Mouse (Mus musculus): ENCODE data around the gene Pik3ip1. TPM values are rescaled to one million over a fixed set of nuclear protein-coding genes. Genes with fewer than 3 reads are reported as not detected.
A peak's percentile ranks its signal among the peaks of the same experiment; 100 is the strongest.

The Pik3ip1 gene
- polyA plus RNA-seq, 2 experiments = 0.42 to 0.79 TPM

DNA sequence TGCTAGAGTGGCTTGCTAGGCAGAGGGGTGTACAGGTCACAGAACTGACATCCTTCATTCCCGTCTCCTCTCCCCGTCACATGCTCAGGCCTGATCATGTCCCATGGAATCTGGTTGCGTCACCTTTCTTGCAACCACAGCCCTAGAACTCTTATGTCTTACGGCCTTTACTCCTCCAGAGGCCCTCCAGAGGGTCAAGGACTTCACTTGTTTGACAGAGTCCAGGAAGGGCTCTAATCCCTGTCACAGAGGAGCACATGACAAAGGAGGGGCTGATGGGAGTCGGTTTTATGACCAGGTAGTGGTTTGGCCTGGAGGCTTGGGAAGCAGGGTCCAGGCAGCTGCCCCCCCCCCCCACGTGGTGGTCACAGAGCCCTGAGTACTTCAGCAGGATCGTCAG, 38.8 kb downstream of the Pik3ip1 start:
- TF ChIP-seq EP300 (IDR thresholded peaks at IDR 0.05; ENCODE audit: low read depth) (no peak), CTCF (IDR thresholded peaks at IDR 0.05; ENCODE audit: low read depth) (no peak)
- no peak overlapping the region for H3K27ac ChIP-seq
- no peak overlapping the region for H3K4me3 ChIP-seq (ENCODE audit: insufficient read depth in 1 of 2, low read depth in 2 of 2, low read length in 2 of 2)
- no peaks in the 10 kb centered on the region for H3K9me3 ChIP-seq (ENCODE audit: control insufficient read depth, low read length)
- no peak overlapping the region for H3K9ac ChIP-seq (replicated peaks)
- H3K27me3 ChIP-seq (ENCODE audit: control insufficient read depth, insufficient read depth, low read length) = no peaks in the 10 kb centered on the region
- no peak overlapping the region for H3K4me2 ChIP-seq (ENCODE audit: low read depth)
- ATAC-seq (ENCODE audit: insufficient read depth) (no peak), DNase-seq (ENCODE audit: low read depth in 3 of 3, low spot score in 3 of 3) (no peak)
- WGBS (ENCODE audit: insufficient replicate concordance) = 65% methylated on average over 7 of the region's 7 CpGs
- H3K36me3 ChIP-seq (replicated peaks; ENCODE audit: control insufficient read depth, insufficient read depth, low read depth) = no peaks in the 10 kb centered on the region
- H3K4me1 ChIP-seq (replicated peaks; ENCODE audit: control insufficient read depth in 2 of 2, insufficient read depth in 2 of 2, low read length in 1 of 2) = peaks cover 0 to 5% of the 10 kb centered on the region in 2 experiments; a peak in 2 of 4 replicates

- TF ChIP-seq EP300 (IDR thresholded peaks at IDR 0.05; ENCODE audit: low read depth) (no peak), CTCF (IDR thresholded peaks at IDR 0.05; ENCODE audit: low read depth) (no peak)
- Histone ChIP-seq H3K36me3 (replicated peaks; ENCODE audit: control insufficient read depth, insufficient read depth, low read depth) (no peaks in the 10 kb centered on the region), H3K9ac (replicated peaks) (no peak overlapping the region), H3K27me3 (ENCODE audit: control insufficient read depth, insufficient read depth, low read length) (no peaks in the 10 kb centered on the region), H3K9me3 (ENCODE audit: control insufficient read depth, low read length) (no peaks in the 10 kb centered on the region), H3K4me2 (ENCODE audit: low read depth) (no peak overlapping the region), H3K27ac (no peak overlapping the region), H3K4me3 (ENCODE audit: insufficient read depth in 1 of 2, low read depth in 2 of 2, low read length in 2 of 2) (no peak overlapping the region), H3K4me1 (replicated peaks; ENCODE audit: control insufficient read depth in 2 of 2, insufficient read depth in 2 of 2, low read length in 1 of 2) (peaks cover 0 to 5% of the 10 kb centered on the region in 2 experiments; a peak in 2 of 4 replicates)
- no peak for DNase-seq (ENCODE audit: low read depth in 3 of 3, low spot score in 3 of 3)
- WGBS (ENCODE audit: insufficient replicate concordance) = 71% methylated on average over 5 of the region's 5 CpGs
- ATAC-seq (ENCODE audit: insufficient read depth) = no peak
These were observed 39.2 kb downstream of the Pik3ip1 start for GRCm38 (mm10) chr11:3369449-3369848.

GRCm38 (mm10) chr11:3370162-3370561, 40.0 kb downstream of the Pik3ip1 start:
- no peak overlapping the region for H3K9ac ChIP-seq (replicated peaks)
- no peaks in the 10 kb centered on the region for H3K9me3 ChIP-seq (ENCODE audit: control insufficient read depth, low read length)
- no peaks in the 10 kb centered on the region for H3K27me3 ChIP-seq (ENCODE audit: control insufficient read depth, insufficient read depth, low read length)
- H3K27ac ChIP-seq = no peak overlapping the region
- TF ChIP-seq CTCF (IDR thresholded peaks at IDR 0.05; ENCODE audit: low read depth) = no peak
- TF ChIP-seq EP300 (IDR thresholded peaks at IDR 0.05; ENCODE audit: low read depth) = no peak
- H3K4me1 ChIP-seq (replicated peaks; ENCODE audit: control insufficient read depth in 2 of 2, insufficient read depth in 2 of 2, low read length in 1 of 2) = peaks cover 0 to 5% of the 10 kb centered on the region in 2 experiments; a peak in 2 of 4 replicates
- H3K36me3 ChIP-seq (replicated peaks; ENCODE audit: control insufficient read depth, insufficient read depth, low read depth) = no peaks in the 10 kb centered on the region
- ATAC-seq (ENCODE audit: insufficient read depth) = no peak
- no peak overlapping the region for H3K4me2 ChIP-seq (ENCODE audit: low read depth)
- no peak overlapping the region for H3K4me3 ChIP-seq (ENCODE audit: insufficient read depth in 1 of 2, low read depth in 2 of 2, low read length in 2 of 2)
- no peak for DNase-seq (ENCODE audit: low read depth in 3 of 3, low spot score in 3 of 3)
- WGBS (ENCODE audit: insufficient replicate concordance) = 64% methylated on average over 2 of the region's 2 CpGs

DNA sequence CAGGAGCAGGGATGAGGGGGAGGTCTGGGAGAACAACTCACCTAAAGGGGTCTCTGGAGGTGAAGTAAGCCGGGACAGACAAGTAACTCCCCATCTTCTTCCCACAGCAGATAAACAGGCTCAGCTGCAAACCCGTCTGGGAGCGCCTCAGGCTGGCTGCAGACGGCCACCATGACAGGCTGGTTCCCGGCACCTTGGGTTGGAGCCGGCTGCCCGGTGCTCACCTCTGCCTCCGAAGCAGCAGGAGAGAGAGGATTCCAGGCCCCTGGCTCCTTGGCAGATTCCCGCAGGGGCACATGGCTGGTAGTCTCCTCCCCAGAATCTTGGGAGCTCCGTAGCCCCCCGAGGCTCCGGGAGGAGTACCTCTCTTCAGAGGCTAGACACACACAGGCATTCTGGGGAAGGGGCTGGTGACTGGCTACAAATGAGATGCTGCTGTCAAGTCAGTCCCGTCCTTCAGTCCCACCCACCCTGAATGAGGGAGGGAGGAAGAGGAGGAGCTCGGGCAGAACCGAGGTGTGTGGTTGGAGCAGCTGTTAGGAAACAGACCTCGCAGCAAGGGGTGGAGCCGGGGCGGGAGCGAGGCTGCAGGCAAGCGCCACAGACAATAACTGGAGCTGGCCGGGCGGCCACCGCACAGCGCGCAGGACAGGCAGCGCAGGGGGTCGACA, 40.9 kb downstream of the Pik3ip1 start:
- WGBS (ENCODE audit: insufficient replicate concordance) = 14% methylated on average over 27 of the region's 27 CpGs
- Histone ChIP-seq H3K4me3 (ENCODE audit: insufficient read depth in 1 of 2, low read depth in 2 of 2, low read length in 2 of 2) (peak overlapping the region; percentile 40 to 42), H3K36me3 (replicated peaks; ENCODE audit: control insufficient read depth, insufficient read depth, low read depth) (no peaks in the 10 kb centered on the region), H3K4me2 (ENCODE audit: low read depth) (peak overlapping the region; percentile 66), H3K9me3 (ENCODE audit: control insufficient read depth, low read length) (no peaks in the 10 kb centered on the region), H3K27ac (no peak overlapping the region), H3K27me3 (ENCODE audit: control insufficient read depth, insufficient read depth, low read length) (no peaks in the 10 kb centered on the region), H3K4me1 (replicated peaks; ENCODE audit: control insufficient read depth in 2 of 2, insufficient read depth in 2 of 2, low read length in 1 of 2) (peaks cover 0 to 5% of the 10 kb centered on the region in 2 experiments; a peak in 2 of 4 replicates), H3K9ac (replicated peaks) (peak overlapping the region; percentile 38)
- DNase-seq (ENCODE audit: low read depth in 3 of 3, low spot score in 3 of 3) (peak; percentile 42 to 54 (median 45)), ATAC-seq (ENCODE audit: insufficient read depth) (peak; percentile 81)
- TF ChIP-seq EP300 (IDR thresholded peaks at IDR 0.05; ENCODE audit: low read depth) (no peak), CTCF (IDR thresholded peaks at IDR 0.05; ENCODE audit: low read depth) (0 out of 2 replicates have a peak, but pooled peaks have one; percentile 2)

GRCm38 (mm10) chr11:3371599-3372295, 41.5 kb downstream of the Pik3ip1 start:
- H3K9me3 ChIP-seq (ENCODE audit: control insufficient read depth, low read length) = no peaks in the 10 kb centered on the region
- peak overlapping the region; percentile 38 for H3K9ac ChIP-seq (replicated peaks)
- peaks cover 0 to 5% of the 10 kb centered on the region in 2 experiments; a peak in 2 of 4 replicates for H3K4me1 ChIP-seq (replicated peaks; ENCODE audit: control insufficient read depth in 2 of 2, insufficient read depth in 2 of 2, low read length in 1 of 2)
- H3K27me3 ChIP-seq (ENCODE audit: control insufficient read depth, insufficient read depth, low read length) = no peaks in the 10 kb centered on the region
- ATAC-seq (ENCODE audit: insufficient read depth) (peak; percentile 41), DNase-seq (ENCODE audit: low read depth in 3 of 3, low spot score in 3 of 3) (no peak)
- no peaks in the 10 kb centered on the region for H3K36me3 ChIP-seq (replicated peaks; ENCODE audit: control insufficient read depth, insufficient read depth, low read depth)
- peak overlapping the region; percentile 66 for H3K4me2 ChIP-seq (ENCODE audit: low read depth)
- no peak for TF ChIP-seq CTCF (IDR thresholded peaks at IDR 0.05; ENCODE audit: low read depth)
- no peak for TF ChIP-seq EP300 (IDR thresholded peaks at IDR 0.05; ENCODE audit: low read depth)
- WGBS (ENCODE audit: insufficient replicate concordance) = 23% methylated on average over 7 of the region's 7 CpGs
- peak overlapping the region; percentile 40 to 42 for H3K4me3 ChIP-seq (ENCODE audit: insufficient read depth in 1 of 2, low read depth in 2 of 2, low read length in 2 of 2)
- H3K27ac ChIP-seq = no peak overlapping the region
